Mouse (Mus musculus) myocyte (in vitro differentiated cells): ENCODE measurements around the gene Acss1.

Source experiments
- CEBPB ChIP-seq: IDR thresholded peaks from 2 replicates; pipeline ENCODE4 v1.6.1; 2011; ENCODE audit warnings: mild to moderate bottlenecking, moderate library complexity; ENCODE audit not compliant: poor library complexity, insufficient read depth, severe bottlenecking
- E2F4 ChIP-seq: IDR thresholded peaks from one replicate; pipeline ENCODE4 v1.6.1; 2011; ENCODE audit warnings: mild to moderate bottlenecking, control low read depth, moderate library complexity; ENCODE audit not compliant: insufficient read depth
- POLR2A ChIP-seq: IDR thresholded peaks from one replicate; pipeline ENCODE4 v1.6.1; 2011; ENCODE audit warnings: low read depth, mild to moderate bottlenecking, control low read depth, moderate library complexity; ENCODE audit not compliant: insufficient read length
- POLR2AphosphoS2 ChIP-seq: IDR thresholded peaks from one replicate; pipeline ENCODE4 v1.6.1; 2011; ENCODE audit warnings: low read depth, control low read depth; ENCODE audit not compliant: insufficient read length
- USF1 ChIP-seq: IDR thresholded peaks from one replicate; pipeline ENCODE4 v1.6.1; 2011; ENCODE audit warnings: low read depth, mild to moderate bottlenecking, control low read depth, moderate library complexity

DNA sequence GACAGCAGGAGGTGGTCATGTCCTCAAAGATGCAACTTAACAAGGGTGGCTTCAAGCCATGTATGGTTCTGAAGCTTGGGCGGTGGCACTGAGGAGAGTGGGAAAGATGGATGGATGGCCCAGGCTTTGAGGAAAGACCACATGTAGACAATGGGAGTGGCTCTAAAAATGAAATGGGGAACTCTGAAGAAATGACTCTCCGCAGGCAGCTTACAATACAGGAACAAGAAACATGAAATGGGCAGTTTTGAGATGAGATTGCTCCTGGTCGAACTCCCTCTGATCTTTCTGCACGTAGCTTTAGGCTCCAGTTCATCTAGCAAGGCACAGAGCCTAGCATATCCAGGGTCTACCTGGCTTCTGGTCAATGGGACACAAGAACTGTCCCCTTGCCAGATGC lies 39.0 kb downstream of the Acss1 start:
- TF ChIP-seq CEBPB (no peak), POLR2A (no peak), USF1 (no peak), E2F4 (no peak), POLR2AphosphoS2 (no peak)
